Mouse (Mus musculus): ENCODE measurements around the gene Ccdc12.

Ccdc12 gene

GRCm38 (mm10) chr9:110656249-110657221, at the start of gene Ccdc12:
TSS of gene Ccdc12 (plus strand) at chr9:110656503.
- peak; percentile 96 for DNase-seq

- no peak for DNase-seq
Observed at GRCm38 (mm10) chr9:110611471-110611870, 44.8 kb upstream of the Ccdc12 start.

- DNase-seq = no peak
Observed at GRCm38 (mm10) chr9:110617081-110617480, 39.2 kb upstream of the Ccdc12 start.

GRCm38 (mm10) chr9:110620180-110620579, 36.1 kb upstream of the Ccdc12 start:
- DNase-seq = no peak

GRCm38 (mm10) chr9:110620685-110621084, 35.6 kb upstream of the Ccdc12 start:
- no peak for DNase-seq

GRCm38 (mm10) chr9:110622621-110623219, 33.6 kb upstream of the Ccdc12 start:
- no peak for DNase-seq

- no peak for DNase-seq
Observed at GRCm38 (mm10) chr9:110623416-110624195, 32.7 kb upstream of the Ccdc12 start.

GRCm38 (mm10) chr9:110624361-110625166, 31.7 kb upstream of the Ccdc12 start, which contains the start of gene Nradd:
TSS of gene Nradd (minus strand) at chr9:110624452.
- peak; percentile 90 for DNase-seq

GRCm38 (mm10) chr9:110625350-110625908, 30.9 kb upstream of the Ccdc12 start:
- DNase-seq = no peak

- DNase-seq = no peak
Observed at GRCm38 (mm10) chr9:110630171-110630570, 26.1 kb upstream of the Ccdc12 start.

- DNase-seq = peak; percentile 65
Observed at GRCm38 (mm10) chr9:110631191-110631590, 25.1 kb upstream of the Ccdc12 start.

- no peak for DNase-seq
Observed at GRCm38 (mm10) chr9:110631651-110632275, 24.5 kb upstream of the Ccdc12 start.

GRCm38 (mm10) chr9:110632671-110633070, 23.6 kb upstream of the Ccdc12 start:
- DNase-seq = no peak

GRCm38 (mm10) chr9:110633882-110634281, 22.4 kb upstream of the Ccdc12 start:
- DNase-seq = no peak

GRCm38 (mm10) chr9:110635225-110635624, 21.1 kb upstream of the Ccdc12 start:
- peak; percentile 90 for DNase-seq

GRCm38 (mm10) chr9:110638611-110639021, 17.7 kb upstream of the Ccdc12 start:
- DNase-seq = no peak

GRCm38 (mm10) chr9:110641006-110641405, 15.3 kb upstream of the Ccdc12 start:
- no peak for DNase-seq

GRCm38 (mm10) chr9:110642812-110643524, 13.3 kb upstream of the Ccdc12 start:
- no peak for DNase-seq

- DNase-seq = no peak
Observed at GRCm38 (mm10) chr9:110643787-110644186, 12.5 kb upstream of the Ccdc12 start.

- no peak for DNase-seq
Observed at GRCm38 (mm10) chr9:110644295-110644694, 12.0 kb upstream of the Ccdc12 start.

- peak; percentile 59 for DNase-seq
Observed at GRCm38 (mm10) chr9:110645219-110645618, 11.1 kb upstream of the Ccdc12 start.

Measured in liver (tissue).